8 mouse cellular contexts compared by ENCODE assay signal in the genomic region with DNA sequence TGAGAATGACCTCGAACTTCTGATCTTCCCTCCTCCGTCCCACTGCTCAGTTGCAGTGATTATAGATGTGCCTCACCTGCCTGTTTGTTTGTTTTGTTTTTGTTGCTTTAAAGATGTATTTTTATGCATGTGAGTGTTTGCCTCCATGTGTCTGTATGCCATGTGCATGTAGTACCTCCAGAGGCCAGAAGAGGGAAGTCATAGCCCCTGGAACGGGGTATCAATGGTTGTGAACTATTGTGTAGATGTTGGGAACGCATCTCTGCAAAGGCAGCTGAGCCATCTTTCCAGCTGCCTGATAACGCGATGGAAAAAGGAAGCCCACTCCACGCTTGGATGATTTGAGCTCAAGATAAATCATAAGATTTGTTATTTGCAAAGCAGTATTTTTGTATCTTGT.
DNase-seq lines count a peak whose midpoint lies in the region; ATAC-seq and TF ChIP-seq lines count a peak whose summit lies in the region.

No protein-coding gene starts in this region.

- H3K27me3 ChIP-seq in liver, embryonic 14.5 days (ENCODE audit: control insufficient read depth, insufficient read depth, low read length), result no peaks in the 10 kb centered on the region

- WGBS in liver, embryonic 14.5 days (ENCODE audit: insufficient replicate concordance), result 58% methylated on average over 7 of the region's 7 CpGs

- no peak for TF ChIP-seq EP300 in liver, embryonic 14.5 days (IDR thresholded peaks at IDR 0.05; ENCODE audit: low read depth)

- H3K9ac ChIP-seq in liver, embryonic 14.5 days (replicated peaks), result no peak overlapping the region

- no peak overlapping the region for H3K4me3 ChIP-seq in liver, embryonic 14.5 days (ENCODE audit: insufficient read depth in 1 of 2, low read depth in 2 of 2, low read length in 2 of 2)

- TF ChIP-seq CTCF in liver, embryonic 14.5 days (IDR thresholded peaks at IDR 0.05; ENCODE audit: low read depth), result peak; percentile 60

- peak; percentile 51 to 64 for DNase-seq in cerebellum, postnatal 25 days
- DNase-seq in cerebellum, adult 11-12 months, result no peak
- no peak for DNase-seq in liver, embryonic 14.5 days (ENCODE audit: low read depth in 3 of 3, low spot score in 3 of 3)
- DNase-seq in liver, result no peak
- DNase-seq in brain, adult 2 months (ENCODE audit: low read depth, low spot score), result peak; percentile 45
- DNase-seq in mesoderm, embryonic 11.5 days (ENCODE audit: low read depth, low spot score), result peak; percentile 32
- DNase-seq in right cerebral cortex, postnatal 36 days (ENCODE audit: low spot score in 2 of 2), result no peak
- no peak for DNase-seq in gastrocnemius, adult 8-10 months (ENCODE audit: low spot score in 2 of 2)

- no peak overlapping the region for H3K4me2 ChIP-seq in liver, embryonic 14.5 days (ENCODE audit: low read depth)

- H3K9me3 ChIP-seq in liver, embryonic 14.5 days (ENCODE audit: control insufficient read depth, low read length), result no peaks in the 10 kb centered on the region

- no peaks in the 10 kb centered on the region for H3K4me1 ChIP-seq in liver, embryonic 14.5 days (replicated peaks; ENCODE audit: control insufficient read depth in 2 of 2, insufficient read depth in 2 of 2, low read length in 1 of 2)

- ATAC-seq in liver, embryonic 14.5 days (ENCODE audit: insufficient read depth), result no peak

- no peaks in the 10 kb centered on the region for H3K36me3 ChIP-seq in liver, embryonic 14.5 days (replicated peaks; ENCODE audit: control insufficient read depth, insufficient read depth, low read depth)

- no peak overlapping the region for H3K27ac ChIP-seq in liver, embryonic 14.5 days

Comparison
In these comparisons a context has a peak if more than half of its experiments do, and no peak if none do; other contexts are left out.
1. DNase-seq: peak in cerebellum, postnatal 25 days (2 of 2), brain, adult 2 months (single experiment) and mesoderm, embryonic 11.5 days (single experiment); none in cerebellum, adult 11-12 months (single experiment), liver, embryonic 14.5 days (0 of 3), liver (single experiment), right cerebral cortex, postnatal 36 days (0 of 2) and gastrocnemius, adult 8-10 months (0 of 2).